Mouse (Mus musculus): ENCODE measurements around the gene Rbp3.

The Rbp3 gene

DNA sequence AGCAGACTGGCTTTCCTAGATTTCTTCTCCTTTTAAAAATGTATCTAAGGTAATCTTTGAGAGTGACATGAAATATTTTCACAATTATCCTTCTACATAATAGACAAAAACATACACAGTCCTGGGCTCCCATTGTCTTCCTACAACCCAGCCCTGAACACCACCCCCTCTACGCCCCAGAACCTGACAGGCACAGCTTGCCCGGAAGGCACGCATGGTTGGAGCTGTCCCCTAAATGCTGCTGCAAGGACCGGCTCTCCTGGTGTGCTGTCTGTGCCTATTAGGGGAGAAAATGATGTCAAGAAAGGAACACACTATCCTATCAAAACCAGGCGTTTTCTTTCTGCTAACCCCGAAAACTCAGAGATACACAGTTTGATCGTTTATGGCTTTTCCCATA lies 23.9 kb downstream of the Rbp3 start:
- DNase-seq = no peak

DNA sequence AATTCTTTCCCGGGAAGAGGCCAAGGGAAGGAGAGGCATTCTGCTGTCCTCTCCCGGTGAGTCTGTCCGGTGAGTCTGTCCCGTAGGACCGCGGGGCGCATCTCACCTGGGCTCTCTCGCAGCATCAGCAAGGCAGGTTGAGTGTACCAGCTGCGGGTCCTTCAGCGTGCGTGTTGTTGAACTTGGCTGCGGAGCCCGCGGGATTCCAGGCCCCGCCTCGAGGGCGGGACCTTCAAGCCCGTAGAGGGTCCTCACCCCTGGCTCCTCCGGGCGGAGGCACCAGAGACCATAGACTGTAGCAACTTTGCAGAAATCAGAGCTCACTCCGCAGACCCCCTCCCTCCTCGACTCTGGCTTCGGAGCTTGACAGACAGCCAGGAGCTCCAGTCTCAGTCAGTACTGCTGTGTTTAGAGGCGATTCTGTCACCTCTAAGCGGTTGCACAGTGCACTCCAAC lies 24.8 kb downstream of the Rbp3 start, which contains the start of gene Zfp488:
Gene Zfp488, minus strand, starts transcription at position 161 of the 456 bp plus-strand sequence.
- DNase-seq = no peak

DNA sequence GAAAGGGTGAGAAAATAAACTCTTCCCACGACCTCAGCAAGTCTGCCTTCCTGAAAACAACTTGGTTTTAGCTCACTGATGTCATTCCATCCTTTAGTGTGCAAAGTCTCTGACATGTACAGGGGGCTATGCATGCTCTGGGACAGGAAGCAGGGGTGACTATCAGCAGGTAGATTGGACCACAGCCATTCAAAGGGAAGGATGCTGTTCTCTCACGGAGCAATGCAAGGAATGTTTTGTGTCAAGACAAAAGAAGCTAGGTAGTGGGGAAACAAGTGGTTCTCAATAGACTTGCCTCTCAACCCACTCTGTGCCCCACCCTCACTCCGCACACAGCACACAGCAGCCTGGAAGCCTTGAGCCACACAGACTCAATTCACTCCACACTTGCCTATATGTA lies 35.4 kb downstream of the Rbp3 start:
- no peak for DNase-seq

DNA sequence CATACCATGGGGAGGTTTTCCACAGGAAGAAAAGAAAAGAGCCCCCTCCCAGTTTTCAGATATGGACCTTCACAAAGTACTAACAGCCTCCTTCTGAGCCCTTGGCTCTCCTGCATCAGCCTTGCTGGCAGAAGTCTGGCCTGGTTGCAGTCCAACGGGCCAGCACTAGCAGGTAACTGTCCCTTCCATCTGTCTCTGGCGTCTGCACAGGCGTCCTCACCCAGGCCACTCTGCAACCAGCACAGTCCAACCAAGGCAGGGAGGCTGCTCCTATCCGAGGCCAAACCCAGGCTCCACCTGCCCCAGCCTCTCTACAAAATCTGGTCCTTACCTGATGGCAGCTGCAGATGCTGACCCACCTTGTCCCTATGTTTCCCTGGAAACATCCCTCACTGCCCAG lies 38.2 kb downstream of the Rbp3 start:
- no peak for DNase-seq

DNA sequence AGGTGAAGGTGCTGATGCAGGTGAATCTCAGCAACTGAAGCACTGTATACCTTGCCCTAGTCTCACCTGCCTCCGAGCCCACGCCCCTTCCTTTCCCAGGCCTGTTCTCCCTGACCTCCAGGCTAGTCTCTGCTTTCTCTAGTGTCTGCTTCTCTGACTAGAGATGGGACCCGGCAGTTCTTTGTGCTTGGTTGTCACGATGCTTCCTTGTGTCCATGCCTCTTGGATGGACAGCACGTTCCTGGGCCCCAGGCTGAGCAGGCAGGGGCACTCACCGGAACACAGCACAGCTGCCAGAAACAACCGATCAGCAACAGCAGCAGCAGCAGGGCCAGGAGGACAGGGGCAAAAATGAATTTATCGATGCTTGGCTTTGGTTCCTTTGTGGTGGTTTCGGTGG lies 39.2 kb downstream of the Rbp3 start:
- no peak for DNase-seq

DNA sequence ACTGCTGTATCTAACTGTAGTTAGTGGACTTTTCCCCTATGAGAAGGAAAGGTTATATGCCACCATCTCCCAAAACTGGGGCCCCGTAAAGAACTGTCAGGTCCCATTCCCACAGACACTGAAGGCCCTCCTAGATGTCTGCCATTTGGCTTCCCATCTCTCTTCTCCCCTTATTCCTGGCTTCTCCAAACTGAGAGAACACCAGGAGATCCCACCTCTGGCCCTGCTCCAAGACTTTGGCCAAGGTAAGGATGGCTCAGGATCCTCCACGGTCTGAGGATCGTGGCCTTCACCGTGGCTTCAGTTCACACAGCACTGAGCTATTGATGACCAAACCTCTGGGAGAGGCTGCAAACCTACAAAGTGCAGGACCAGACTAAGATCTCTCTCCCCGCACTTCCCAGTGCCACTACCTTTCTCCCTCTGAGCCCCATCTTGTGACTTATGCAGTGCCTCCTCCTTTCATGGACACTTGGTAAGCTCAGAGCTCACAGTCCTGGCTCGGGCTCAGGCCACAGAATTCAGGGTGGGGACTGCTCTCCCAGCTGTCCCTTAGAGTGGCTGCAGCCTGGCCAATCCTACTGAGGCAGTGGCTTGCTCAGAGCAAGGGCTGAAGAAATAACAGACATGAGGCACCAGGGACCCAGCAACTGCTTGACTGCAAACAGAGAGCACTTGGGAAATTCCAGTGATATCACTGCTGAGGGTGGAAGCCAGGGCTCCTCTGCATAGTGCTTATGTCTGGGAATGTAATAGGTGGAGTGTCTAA lies 39.9 kb downstream of the Rbp3 start:
- no peak for DNase-seq

DNA sequence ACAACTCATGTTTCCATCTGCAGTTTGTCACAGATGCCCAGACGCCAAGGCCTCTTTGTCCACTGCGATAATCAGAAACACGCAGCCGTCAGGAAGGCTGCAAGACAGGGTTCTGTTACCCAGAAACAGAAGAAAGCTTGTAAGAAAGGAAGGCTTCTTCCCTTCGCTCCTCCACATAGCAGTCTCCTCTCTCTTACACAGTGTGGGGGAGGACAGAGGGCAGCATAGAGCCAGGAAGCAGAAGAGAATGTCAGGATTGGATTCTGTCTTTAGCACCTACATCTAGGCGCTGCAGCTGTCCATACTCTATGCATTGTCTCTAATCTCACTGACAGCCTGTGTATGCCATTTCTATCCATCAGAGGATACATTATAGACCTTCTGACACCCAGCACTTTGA lies 43.6 kb downstream of the Rbp3 start:
- no peak for DNase-seq

DNA sequence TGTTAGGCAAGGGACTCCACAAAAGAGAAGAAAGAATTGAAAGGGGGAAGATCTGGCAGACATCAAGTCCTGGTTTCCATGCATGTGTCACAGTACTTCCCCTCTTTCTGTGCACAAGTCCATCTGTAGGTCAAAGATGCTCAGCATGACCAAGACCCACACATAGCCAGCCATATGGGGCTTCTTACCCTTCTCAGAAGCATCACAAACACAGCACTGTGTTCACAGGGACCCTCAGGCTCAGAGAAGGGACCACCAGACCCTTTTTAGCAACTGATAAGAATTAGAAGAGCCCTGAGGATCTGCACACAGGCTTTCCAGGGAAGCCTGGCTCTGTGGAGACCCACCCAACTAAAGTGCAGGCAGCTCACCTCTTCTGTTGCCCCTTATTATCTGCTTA lies 46.3 kb downstream of the Rbp3 start:
- no peak for DNase-seq

DNA sequence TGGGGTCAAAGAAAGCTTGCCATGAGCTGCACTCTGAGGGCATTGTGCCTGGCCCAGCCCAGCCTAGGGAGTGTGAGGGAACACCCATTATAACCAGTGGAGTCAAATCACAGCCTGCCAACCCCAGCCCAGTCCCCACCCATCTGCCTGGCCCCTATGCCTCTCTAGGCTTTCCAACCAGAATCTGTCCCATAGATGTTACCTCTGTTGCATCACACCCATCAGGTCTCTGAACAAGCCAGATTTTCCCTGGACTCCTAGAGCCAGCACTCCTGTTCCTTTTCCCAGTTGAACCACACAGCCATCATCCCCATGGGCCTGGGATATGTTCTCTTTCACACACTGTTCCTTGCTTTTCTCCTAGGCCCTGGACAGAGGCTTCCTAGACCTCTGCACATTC lies 47.6 kb downstream of the Rbp3 start:
- no peak for DNase-seq

DNA sequence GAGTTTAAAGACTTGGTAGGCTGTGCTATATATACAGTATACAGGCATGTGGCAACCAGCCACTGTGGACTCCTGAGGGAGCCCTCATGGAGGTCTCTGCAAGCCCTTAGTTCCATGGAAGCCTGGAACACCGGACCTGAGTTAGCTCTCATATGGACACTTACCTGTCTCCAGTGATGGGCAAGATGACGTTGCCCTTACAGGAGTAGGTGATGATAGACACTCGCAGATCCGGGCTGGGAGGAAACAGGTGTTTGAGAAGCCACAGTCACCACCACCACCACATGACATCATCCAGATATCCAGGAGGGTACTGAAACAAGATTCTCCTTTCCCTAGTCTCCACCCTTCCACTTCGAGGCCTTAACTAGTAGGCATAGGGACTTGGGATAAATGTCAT lies 48.6 kb downstream of the Rbp3 start:
- no peak for DNase-seq
